8 mouse cellular contexts compared by ENCODE assay signal in genomic region chr4:155178274-155178673, GRCm38 (mm10). TPM values are rescaled to one million over a fixed set of nuclear protein-coding genes. Genes with fewer than 3 reads are reported as not detected.
DNase-seq lines count a peak whose midpoint lies in the region; TF ChIP-seq lines count a peak whose summit lies in the region.

No protein-coding gene starts in this region.

- H3K36me3 ChIP-seq in MEL (ENCODE audit: control insufficient read depth in 1 of 2, insufficient read depth in 2 of 2, low read length in 2 of 2): peaks cover 0 to 21% of the 10 kb centered on the region in 2 experiments; a peak in 3 of 4 replicates
- H3K36me3 ChIP-seq in forebrain, embryonic 10.5 days (replicated peaks): peaks cover 9% of the 10 kb centered on the region

- TF ChIP-seq EP300 in MEL (IDR thresholded peaks at IDR 0.05; ENCODE audit: low read depth in 1 of 2, low read length in 2 of 2): peak in 1 of 2 experiments; percentile 33; a peak in 1 of 4 replicates

- no peak for TF ChIP-seq RAD21 in MEL (IDR thresholded peaks at IDR 0.05; ENCODE audit: low read depth, low read length)

- no peaks in the 10 kb centered on the region for H3K27me3 ChIP-seq in MEL (ENCODE audit: control insufficient read depth in 1 of 2, insufficient read depth in 2 of 2, low read length in 2 of 2)
- no peaks in the 10 kb centered on the region for H3K27me3 ChIP-seq in forebrain, embryonic 10.5 days (ENCODE audit: poor library complexity, severe bottlenecking)

- peak in 1 of 2 experiments; percentile 35; a peak in 1 of 4 replicates for TF ChIP-seq POLR2A in MEL (IDR thresholded peaks at IDR 0.05; ENCODE audit: control insufficient read depth in 1 of 2, insufficient read depth in 1 of 2, low read depth in 1 of 2, low read length in 2 of 2, poor library complexity in 1 of 2)

- peak overlapping the region in 1 of 2 experiments; percentile 10; a peak in 1 of 4 replicates for H3K4me3 ChIP-seq in MEL (ENCODE audit: control insufficient read depth in 1 of 2, insufficient read depth in 1 of 2, low read depth in 2 of 2, low read length in 2 of 2)
- H3K4me3 ChIP-seq in forebrain, embryonic 10.5 days: peak overlapping the region; percentile 27

- TF ChIP-seq CTCF in MEL (IDR thresholded peaks at IDR 0.05 in 2 of 3, conservative IDR thresholded peaks at IDR 0.05 in 1 of 3; ENCODE audit: control insufficient read depth in 1 of 3, insufficient read depth in 1 of 3, low read depth in 2 of 3, low read length in 3 of 3, poor library complexity in 1 of 3, severe bottlenecking in 1 of 3): no peak

- H3K79me2 ChIP-seq in MEL (ENCODE audit: control insufficient read depth, insufficient read depth, low read length, poor library complexity): peaks cover 3% of the 10 kb centered on the region; the same call in 1 of the 2 replicates

- intact Hi-C loops in heart, postnatal 36 days (cut with DNase I): loop anchor here (2.0 kb wide), 1 partner anchor 41 kb away; no protein-coding TSS in a partner anchor

- H3K9me3 ChIP-seq in MEL (replicated peaks; ENCODE audit: insufficient read depth, low read length): no peaks in the 10 kb centered on the region
- no peaks in the 10 kb centered on the region for H3K9me3 ChIP-seq in forebrain, embryonic 10.5 days

- WGBS in forebrain, embryonic 10.5 days: 28% methylated on average over 6 of the region's 6 CpGs

- peak overlapping the region; percentile 51 for H3K27ac ChIP-seq in MEL (ENCODE audit: control insufficient read depth, low read depth, low read length)
- H3K27ac ChIP-seq in forebrain, embryonic 10.5 days: peak overlapping the region; percentile 83

- peak overlapping the region; percentile 60 for H3K9ac ChIP-seq in MEL (ENCODE audit: control insufficient read depth, low read depth, low read length, poor library complexity, severe bottlenecking)

- peaks cover 6 to 26% of the 10 kb centered on the region in 2 experiments for H3K4me1 ChIP-seq in MEL (ENCODE audit: control insufficient read depth in 1 of 2, insufficient read depth in 2 of 2, low read length in 2 of 2)
- H3K4me1 ChIP-seq in forebrain, embryonic 10.5 days: peaks cover 84% of the 10 kb centered on the region

- DNase-seq in 416B (ENCODE audit: low read depth): peak; percentile 84
- DNase-seq in MEL (ENCODE audit: low read depth, low spot score): peak; percentile 77
- DNase-seq in forebrain, embryonic 10.5 days (ENCODE audit: extremely low spot score, low spot score): peak; percentile 63
- DNase-seq in heart, postnatal 36 days: peak; percentile 67 to 76
- DNase-seq in kidney, postnatal 4 days: peak; percentile 70 to 81
- peak; percentile 83 to 87 for DNase-seq in lung, postnatal 4 days
- DNase-seq in retina, postnatal 1 day: peak; percentile 93
- no peak for DNase-seq in frontal cortex, postnatal 25 days (ENCODE audit: low spot score in 2 of 2)

TF ChIP-seq in MEL, 35 proteins besides CTCF, POLR2A, EP300 and RAD21:
- no peak for TF ChIP-seq RCOR1 (IDR thresholded peaks at IDR 0.05; ENCODE audit: low read depth, low read length)
- no peak for TF ChIP-seq GABPA (IDR thresholded peaks at IDR 0.05; ENCODE audit: low read depth, low read length)
- TF ChIP-seq ZC3H11A (IDR thresholded peaks at IDR 0.05; ENCODE audit: low read depth, low read length): no peak
- TF ChIP-seq GATA1 (IDR thresholded peaks at IDR 0.05; ENCODE audit: low read depth, low read length): no peak
- TF ChIP-seq TAL1 (IDR thresholded peaks at IDR 0.05; ENCODE audit: low read length): no peak
- no peak for TF ChIP-seq MAFK (IDR thresholded peaks at IDR 0.05; ENCODE audit: borderline replicate concordance, low read depth, low read length)
- TF ChIP-seq UBTF (IDR thresholded peaks at IDR 0.05; ENCODE audit: borderline replicate concordance, insufficient read depth, low read depth, low read length): no peak
- TF ChIP-seq ELF1 (IDR thresholded peaks at IDR 0.05; ENCODE audit: low read depth, low read length): no peak
- peak; percentile 40; the same call in 1 of the 2 replicates for TF ChIP-seq MAX (IDR thresholded peaks at IDR 0.05; ENCODE audit: low read length)
- peak; percentile 72 for TF ChIP-seq SIN3A (IDR thresholded peaks at IDR 0.05; ENCODE audit: low read length)
- no peak for TF ChIP-seq POLR2AphosphoS5 (IDR thresholded peaks at IDR 0.05; ENCODE audit: borderline replicate concordance, low read depth, low read length)
- no peak for TF ChIP-seq POLR2AphosphoS2 (IDR thresholded peaks at IDR 0.05; ENCODE audit: low read length)
- peak; percentile 49; the same call in 1 of the 2 replicates for TF ChIP-seq MXI1 (IDR thresholded peaks at IDR 0.05; ENCODE audit: low read depth, low read length)
- no peak for TF ChIP-seq KAT2A (conservative IDR thresholded peaks at IDR 0.05; ENCODE audit: low read depth, low read length)
- TF ChIP-seq ZKSCAN1 (IDR thresholded peaks at IDR 0.05; ENCODE audit: low read depth, low read length): no peak
- no peak for TF ChIP-seq NELFE (IDR thresholded peaks at IDR 0.05; ENCODE audit: low read depth, low read length)
- no peak for TF ChIP-seq ZMIZ1 (IDR thresholded peaks at IDR 0.05; ENCODE audit: low read depth, low read length)
- no peak for TF ChIP-seq ETS1 (IDR thresholded peaks at IDR 0.05; ENCODE audit: low read depth, low read length)
- no peak for TF ChIP-seq USF1 (IDR thresholded peaks at IDR 0.05; ENCODE audit: low read depth, low read length)
- no peak for TF ChIP-seq MAZ (IDR thresholded peaks at IDR 0.05; ENCODE audit: low read depth, low read length)
- no peak for TF ChIP-seq JUND (IDR thresholded peaks at IDR 0.05; ENCODE audit: low read depth, low read length)
- 0 out of 2 replicates have a peak, but pooled peaks have one; percentile 23 for TF ChIP-seq MYC (IDR thresholded peaks at IDR 0.05; ENCODE audit: low read depth, low read length)
- TF ChIP-seq E2F4 (IDR thresholded peaks at IDR 0.05; ENCODE audit: borderline replicate concordance, low read depth, low read length): no peak
- no peak for TF ChIP-seq BHLHE40 (IDR thresholded peaks at IDR 0.05; ENCODE audit: borderline replicate concordance, low read depth, low read length)
- no peak for TF ChIP-seq CHD1 (IDR thresholded peaks at IDR 0.05; ENCODE audit: low read depth, low read length)
- TF ChIP-seq NRF1 (IDR thresholded peaks at IDR 0.05; ENCODE audit: insufficient read depth, low read depth, low read length, poor library complexity, severe bottlenecking): no peak
- 0 out of 2 replicates have a peak, but pooled peaks have one; percentile 33 for TF ChIP-seq TBP (IDR thresholded peaks at IDR 0.05; ENCODE audit: low read depth, low read length)
- TF ChIP-seq MEF2A (IDR thresholded peaks at IDR 0.05; ENCODE audit: extremely low read depth, insufficient replicate concordance, low read depth, low read length, poor library complexity, severe bottlenecking): no peak
- TF ChIP-seq MYB (IDR thresholded peaks at IDR 0.05; ENCODE audit: low read depth, low read length): no peak
- no peak for TF ChIP-seq USF2 (IDR thresholded peaks at IDR 0.05; ENCODE audit: borderline replicate concordance in 1 of 2, insufficient read depth in 1 of 2, low read depth in 1 of 2, low read length in 2 of 2)
- TF ChIP-seq ZNF384 (IDR thresholded peaks at IDR 0.05; ENCODE audit: low read depth, low read length): peak; percentile 40; the same call in 1 of the 2 replicates
- TF ChIP-seq TCF12 (IDR thresholded peaks at IDR 0.05; ENCODE audit: low read depth, low read length): 0 out of 2 replicates have a peak, but pooled peaks have one; percentile 11
- no peak for TF ChIP-seq SMC3 (IDR thresholded peaks at IDR 0.05; ENCODE audit: low read depth, low read length)
- TF ChIP-seq HCFC1 (IDR thresholded peaks at IDR 0.05; ENCODE audit: low read depth, low read length): no peak
- no peak for TF ChIP-seq CHD2 (IDR thresholded peaks at IDR 0.05; ENCODE audit: low read length)

RNA-seq across cellular contexts. Expression of gene Ski, which starts 44.1 kb away (rescaled TPM):
- 6.2 and 6.9 TPM in 2 replicates for total RNA-seq in MEL (2012; rRNA removed)
- 10 to 100 TPM in 1 of 2 experiments, not detected in 1; 16.1 TPM for polyA plus RNA-seq in MEL (2012; ENCODE audit: insufficient read depth in 1 of 2, insufficient read length in 2 of 2, low read depth in 1 of 2, low replicate concordance in 2 of 2, missing spikeins in 1 of 2)
- polyA plus RNA-seq in forebrain, embryonic 10.5 days (2016; fragmentation: Nextera tagmentation; extraction: Ambion mirVana): 8.6 and 9.7 TPM in 2 replicates
- total RNA-seq in heart, postnatal 36 days (2021): 10 to 100 TPM; 53.3 to 56.8 TPM

Comparison
In these comparisons a context has a peak if more than half of its experiments do, and no peak if none do; other contexts are left out.
1. DNase-seq: peak in 416B (single experiment), MEL (single experiment), forebrain, embryonic 10.5 days (single experiment), heart, postnatal 36 days (2 of 2), kidney, postnatal 4 days (2 of 2), lung, postnatal 4 days (2 of 2) and retina, postnatal 1 day (single experiment); none in frontal cortex, postnatal 25 days (0 of 2).